Mouse (Mus musculus) lung, embryonic 15.5 days (tissue): Measurements from ENCODE around the gene Ankrd35. TPM values are rescaled to one million over a fixed set of nuclear protein-coding genes. Genes with fewer than 3 reads are reported as not detected.
"Not testable (repeated sequence)": the region's sequence is repeated elsewhere in the genome, so short reads cannot be mapped to it uniquely, and the experiment has no call there.

Source experiments
- ATAC-seq: fragments of 200-750 bp; cut with Nextera tagmentation; 2 replicates; pipeline ENCODE4 v1.8.0; 2017; ENCODE audit warnings: moderate number of reproducible peaks, borderline replicate concordance; ENCODE audit not compliant: low FRiP score, low TSS enrichment; ENCODE audit errors: extremely low read depth
- H3K27ac ChIP-seq: fragments of 300-500 bp; sonication (generic); 2 replicates; pipeline ENCODE4 v1.5.1; 2015; ENCODE audit warnings: moderate library complexity, mild to moderate bottlenecking, inconsistent platforms
- H3K27me3 ChIP-seq: fragments of 300-500 bp; sonication (generic); 2 replicates; pipeline ENCODE4 v1.6.1; 2015; ENCODE audit warnings: inconsistent platforms
- H3K36me3 ChIP-seq: fragments of 300-500 bp; sonication (generic); 2 replicates; pipeline ENCODE4 v1.6.1; 2015; ENCODE audit warnings: inconsistent platforms
- H3K4me1 ChIP-seq: fragments of 300-500 bp; sonication (generic); 2 replicates; pipeline ENCODE4 v1.6.1; 2015; ENCODE audit warnings: inconsistent platforms
- H3K4me2 ChIP-seq: fragments of 300-500 bp; sonication (generic); 2 replicates; pipeline ENCODE4 v1.6.1; 2015; ENCODE audit warnings: inconsistent platforms, mild to moderate bottlenecking, moderate library complexity
- H3K4me3 ChIP-seq: fragments of 300-500 bp; sonication (generic); 2 replicates; pipeline ENCODE4 v1.5.1; 2015; ENCODE audit warnings: mild to moderate bottlenecking, inconsistent platforms
- H3K9ac ChIP-seq: fragments of 300-500 bp; sonication (generic); 2 replicates; pipeline ENCODE4 v1.6.1; 2015; ENCODE audit warnings: inconsistent platforms
- H3K9me3 ChIP-seq: fragments of 300-500 bp; sonication (generic); 2 replicates; pipeline ENCODE4 v1.6.1; 2016; ENCODE audit warnings: inconsistent platforms
- WGBS: fragments of 180-500 bp; shearing (Covaris S2); methylation state at CpG from one replicate; pipeline ENCODE4 v1.1.7; 2015; 5-methylcytosine and 5-hydroxymethylcytosine counted together
- polyA plus RNA-seq: library from polyadenylated mRNA; unstranded; fragments of >200 nt; fragmentation: Nextera tagmentation; extraction: Ambion mirVana; gene quantifications from 2 replicates; pipeline ENCODE4 v1.2.1, GENCODE M21; 2015

The Ankrd35 gene
- polyA plus RNA-seq, 1 experiment from 2014 or later: 0.24 TPM

DNA sequence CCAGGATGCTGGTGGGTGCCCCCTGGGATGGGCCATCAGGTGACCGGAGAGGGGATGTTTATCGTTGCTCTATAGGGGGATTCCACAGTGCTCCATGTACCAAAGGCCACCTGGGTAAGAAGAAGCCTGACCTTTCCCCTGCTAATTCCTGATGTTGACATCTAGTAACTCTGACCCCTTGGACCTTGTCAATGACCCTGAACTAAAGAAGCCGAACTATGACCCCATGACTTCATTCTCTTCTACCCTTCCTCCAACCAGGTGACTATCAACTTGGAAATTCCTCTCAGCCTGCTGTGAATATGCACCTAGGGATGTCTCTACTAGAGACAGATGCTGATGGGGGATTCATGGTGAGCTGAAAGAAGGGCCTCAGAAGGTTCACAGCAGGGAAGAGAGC is 22.6 kb upstream of the Ankrd35 start:
- no peak for ATAC-seq
- Histone ChIP-seq H3K9me3 (no peaks in the 10 kb centered on the region), H3K4me3 (no peak overlapping the region), H3K27ac (no peak overlapping the region), H3K9ac (no peak overlapping the region), H3K36me3 (peaks cover 15% of the 10 kb centered on the region), H3K4me2 (no peak overlapping the region), H3K4me1 (no peaks in the 10 kb centered on the region), H3K27me3 (no peaks in the 10 kb centered on the region)
- 84% methylated on average over 3 of the region's 3 CpGs for WGBS

DNA sequence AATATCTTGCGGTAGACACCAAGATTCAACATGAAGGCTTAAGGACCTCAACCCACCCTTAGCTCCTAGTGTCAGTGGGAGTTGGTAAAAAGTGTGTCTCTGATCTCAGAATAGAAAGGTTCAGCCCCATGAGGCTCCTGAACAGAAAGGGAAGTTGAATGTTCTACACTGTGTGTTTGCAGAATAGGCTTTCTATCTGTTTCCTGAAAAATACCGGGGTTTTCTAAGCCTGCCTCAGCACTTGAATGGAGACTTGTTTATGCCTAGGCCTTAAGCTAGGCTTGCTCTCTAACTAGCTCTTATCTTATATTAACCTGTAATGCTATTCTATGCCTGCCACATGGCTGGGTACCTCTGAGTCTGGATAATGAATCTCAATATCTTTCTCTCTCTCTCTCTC is 9.0 kb upstream of the Ankrd35 start:
- H3K9ac ChIP-seq: no peak overlapping the region
- no peaks in the 10 kb centered on the region for H3K27me3 ChIP-seq
- H3K27ac ChIP-seq: no peak overlapping the region
- H3K4me3 ChIP-seq: no peak overlapping the region
- ATAC-seq: no peak
- H3K36me3 ChIP-seq: no peaks in the 10 kb centered on the region
- H3K4me2 ChIP-seq: no peak overlapping the region
- peaks cover 17% of the 10 kb centered on the region for H3K4me1 ChIP-seq
- WGBS: 85% methylated on average over 2 of the region's 2 CpGs
- no peaks in the 10 kb centered on the region for H3K9me3 ChIP-seq

DNA sequence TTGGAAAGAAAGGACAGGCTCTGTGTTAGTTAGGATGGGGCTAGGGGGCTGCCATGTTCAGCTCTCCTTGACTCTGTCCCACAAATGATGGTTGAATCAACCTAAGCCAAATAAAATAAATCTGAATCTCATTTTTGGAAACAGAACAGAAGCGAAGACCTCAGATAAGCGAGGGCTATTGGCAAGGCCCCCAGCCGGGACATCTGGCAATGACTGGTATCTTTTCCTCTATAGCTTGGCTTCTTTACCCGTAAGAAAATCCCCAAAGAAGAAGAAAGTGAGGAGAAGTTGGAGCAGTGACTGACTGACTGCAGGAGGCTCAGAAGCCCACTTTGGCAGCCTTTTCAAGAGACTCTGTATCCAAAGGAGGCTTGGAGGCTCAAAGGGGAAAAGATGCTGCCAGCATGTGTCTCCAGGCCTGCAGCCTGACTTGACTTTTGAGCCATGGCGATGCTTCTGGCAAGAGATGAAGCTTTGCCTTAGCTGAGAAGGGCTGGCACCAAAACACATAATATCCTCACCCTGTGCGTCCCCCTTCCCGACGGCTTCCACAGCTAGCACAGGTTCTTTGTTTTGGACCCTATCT is 7.1 kb upstream of the Ankrd35 start:
- Histone ChIP-seq H3K9me3 (no peaks in the 10 kb centered on the region), H3K27ac (peak overlapping the region; percentile 70), H3K36me3 (no peaks in the 10 kb centered on the region), H3K27me3 (no peaks in the 10 kb centered on the region), H3K4me1 (peaks cover 17% of the 10 kb centered on the region), H3K9ac (no peak overlapping the region), H3K4me2 (peak overlapping the region; percentile 51), H3K4me3 (no peak overlapping the region; the same call in 1 of the 2 replicates)
- ATAC-seq: 0 out of 2 replicates have a peak, but pooled peaks have one; percentile 6
- WGBS: 33% methylated on average over 8 of the region's 8 CpGs

DNA sequence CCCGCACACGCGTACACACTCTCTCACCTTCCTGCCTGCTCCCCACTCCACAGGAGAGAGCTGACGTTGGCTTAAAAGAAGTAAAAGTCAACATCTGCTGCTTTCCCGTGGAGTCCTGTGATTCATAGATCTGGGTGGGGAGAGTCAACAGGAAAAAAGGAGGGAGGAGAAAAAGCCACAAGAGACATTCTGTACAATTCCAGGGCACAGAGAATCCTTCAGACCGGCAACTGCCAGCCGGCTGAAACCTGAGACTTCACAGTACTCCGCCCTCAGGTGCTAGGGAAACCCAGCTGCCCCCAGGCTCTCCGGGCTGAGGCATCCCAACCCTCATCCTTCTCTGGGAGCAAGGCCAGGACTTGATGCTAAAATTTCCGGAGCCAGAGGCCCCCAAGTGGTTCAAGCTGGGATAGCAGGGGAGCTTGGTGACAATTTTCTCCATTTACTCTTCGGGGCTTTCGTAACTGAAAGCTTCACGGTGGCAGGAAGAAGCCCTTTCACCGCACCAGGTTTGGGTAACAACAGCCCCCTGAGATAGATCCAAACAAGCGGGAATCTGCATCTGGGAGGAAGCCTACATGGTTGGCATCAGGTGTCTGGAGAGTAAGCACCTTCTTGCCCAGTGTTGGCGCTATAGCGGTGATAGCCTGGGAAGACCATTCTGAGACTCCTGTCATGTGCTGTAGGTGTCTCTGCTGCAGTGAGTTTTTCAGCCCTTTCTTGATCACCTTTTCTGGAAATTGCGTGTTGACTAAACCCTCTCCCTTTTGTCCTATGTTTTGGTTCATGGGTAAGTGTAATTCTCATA is 6.3 kb upstream of the Ankrd35 start:
- WGBS: 5% methylated on average over 15 of the region's 18 CpGs
- Histone ChIP-seq H3K27me3 (no peaks in the 10 kb centered on the region), H3K27ac (peak overlapping the region; percentile 70; the same call in 1 of the 2 replicates), H3K9me3 (no peaks in the 10 kb centered on the region), H3K4me2 (peak overlapping the region; percentile 51), H3K36me3 (no peaks in the 10 kb centered on the region), H3K9ac (no peak overlapping the region), H3K4me3 (peak overlapping the region; percentile 20), H3K4me1 (peaks cover 17% of the 10 kb centered on the region)
- peak; percentile 86; the same call in 1 of the 2 replicates for ATAC-seq

DNA sequence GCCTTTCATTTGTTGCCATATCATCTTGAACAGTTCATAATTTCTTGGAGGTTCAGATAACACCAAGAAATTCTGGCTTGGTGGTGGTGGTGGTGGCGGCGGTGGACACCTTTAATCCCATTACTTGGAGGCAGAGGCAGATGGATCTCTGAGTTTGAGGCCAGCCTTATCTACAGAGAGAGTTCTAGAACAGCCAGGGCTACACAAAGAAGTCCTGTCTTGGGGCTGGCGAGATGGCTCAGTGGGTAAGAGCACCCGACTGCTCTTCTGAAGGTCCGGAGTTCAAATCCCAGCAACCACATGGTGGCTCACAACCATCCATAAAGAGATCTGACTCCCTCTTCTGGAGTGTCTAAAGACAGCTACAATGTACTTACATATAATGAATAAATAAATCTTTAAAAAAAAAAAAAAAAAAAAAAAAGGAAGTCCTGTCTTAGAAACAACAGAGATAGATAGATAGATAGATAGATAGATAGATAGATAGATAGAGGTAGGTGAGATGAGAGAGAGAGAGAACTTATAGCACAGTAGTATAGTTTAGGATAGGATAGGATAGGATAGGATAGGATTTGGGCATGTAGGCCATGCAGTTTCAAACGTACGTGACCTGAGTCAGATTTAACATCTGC is 4.1 kb upstream of the Ankrd35 start:
- 86% methylated on average over 7 of the region's 7 CpGs for WGBS
- not testable (repeated sequence) for H3K27ac ChIP-seq, H3K9me3 ChIP-seq, H3K4me2 ChIP-seq, H3K4me3 ChIP-seq, ATAC-seq, H3K9ac ChIP-seq, H3K36me3 ChIP-seq, H3K27me3 ChIP-seq
- H3K4me1 ChIP-seq: peaks cover 24% of the 10 kb centered on the region

DNA sequence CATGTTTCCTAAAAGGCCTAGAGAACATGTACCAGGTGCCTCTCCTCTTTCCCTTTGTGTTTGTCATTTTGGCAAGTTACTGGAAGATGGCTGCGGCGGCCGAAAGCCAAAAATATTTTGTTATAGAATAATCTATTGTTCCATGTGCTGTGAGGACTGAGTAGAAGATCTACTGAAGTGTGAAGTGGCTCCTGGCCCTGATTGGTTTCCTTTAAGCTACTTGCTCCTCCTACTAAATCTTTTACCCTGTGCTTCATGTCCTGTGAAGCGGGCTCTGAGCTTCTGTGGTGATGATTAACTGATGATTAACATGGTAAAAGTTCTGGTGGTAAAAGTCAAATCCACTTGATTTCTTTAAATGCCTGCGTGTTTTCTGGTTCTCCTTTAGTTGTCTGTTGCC is 3.0 kb upstream of the Ankrd35 start:
- Histone ChIP-seq H3K9me3 (no peaks in the 10 kb centered on the region), H3K27ac (no peak overlapping the region), H3K4me2 (no peak overlapping the region), H3K36me3 (no peaks in the 10 kb centered on the region), H3K27me3 (no peaks in the 10 kb centered on the region), H3K4me1 (peaks cover 24% of the 10 kb centered on the region), H3K4me3 (no peak overlapping the region), H3K9ac (no peak overlapping the region)
- no peak for ATAC-seq
- 91% methylated on average over 5 of the region's 5 CpGs for WGBS

DNA sequence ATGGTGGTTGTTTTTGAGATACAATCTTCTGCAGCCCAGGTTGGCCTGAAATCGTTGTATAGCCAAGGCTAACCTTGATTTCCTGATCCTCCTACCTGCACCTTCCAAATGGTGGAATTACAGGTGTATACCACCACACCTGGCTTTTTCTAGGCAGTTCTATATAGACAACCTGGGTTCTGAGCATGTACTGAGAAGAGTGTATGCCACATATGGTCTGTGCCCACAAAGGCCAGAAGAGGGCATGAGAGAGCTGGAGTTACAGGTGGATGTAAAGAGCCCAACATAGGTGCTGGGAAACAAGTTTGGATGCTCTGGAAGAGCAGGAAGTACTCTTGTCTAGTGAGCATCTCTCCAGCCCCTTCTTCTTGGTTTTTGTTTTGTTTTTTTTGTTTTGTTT is 2.6 kb upstream of the Ankrd35 start:
- H3K4me3 ChIP-seq: no peak overlapping the region
- ATAC-seq: no peak
- H3K27me3 ChIP-seq: no peaks in the 10 kb centered on the region
- no peak overlapping the region for H3K9ac ChIP-seq
- peaks cover 24% of the 10 kb centered on the region for H3K4me1 ChIP-seq
- H3K4me2 ChIP-seq: no peak overlapping the region
- no peaks in the 10 kb centered on the region for H3K9me3 ChIP-seq
- H3K27ac ChIP-seq: no peak overlapping the region
- 29% methylated on average over 1 of the region's 1 CpGs for WGBS
- H3K36me3 ChIP-seq: no peaks in the 10 kb centered on the region

DNA sequence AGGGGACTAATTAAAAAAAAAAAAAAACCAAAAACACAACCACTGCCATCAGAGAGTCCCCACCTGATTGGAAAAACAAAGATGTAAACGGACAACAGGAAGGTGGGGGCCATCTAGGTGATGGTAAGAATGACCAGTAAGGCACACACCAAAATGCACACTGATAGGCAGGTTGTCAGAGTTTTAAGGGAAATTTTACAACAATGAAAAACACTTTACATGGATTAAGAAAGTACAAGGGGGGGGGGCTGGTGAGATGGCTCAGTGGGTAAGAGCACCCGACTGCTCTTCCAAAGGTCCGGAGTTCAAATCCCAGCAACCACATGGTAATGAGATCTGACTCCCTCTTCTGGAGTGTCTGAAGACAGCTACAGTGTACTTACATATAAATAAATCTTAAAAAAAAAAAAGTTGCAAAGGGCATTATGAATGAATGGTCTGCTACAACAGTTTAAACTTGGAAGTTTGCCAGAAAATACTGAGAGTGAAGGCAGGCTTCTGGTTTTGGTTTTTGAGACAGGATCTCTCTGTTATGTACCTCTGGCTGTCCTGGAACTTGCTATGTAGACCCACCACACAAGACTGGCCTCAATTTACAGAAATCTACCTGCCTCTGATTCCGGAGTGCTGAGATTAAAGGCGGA is 1.4 kb upstream of the Ankrd35 start:
- Histone ChIP-seq H3K27ac (no peak overlapping the region), H3K4me2 (no peak overlapping the region), H3K4me3 (no peak overlapping the region), H3K27me3 (no peaks in the 10 kb centered on the region), H3K9ac (no peak overlapping the region), H3K4me1 (peaks cover 15% of the 10 kb centered on the region), H3K9me3 (no peaks in the 10 kb centered on the region), H3K36me3 (no peaks in the 10 kb centered on the region)
- WGBS: 88% methylated on average over 5 of the region's 5 CpGs
- ATAC-seq: no peak

DNA sequence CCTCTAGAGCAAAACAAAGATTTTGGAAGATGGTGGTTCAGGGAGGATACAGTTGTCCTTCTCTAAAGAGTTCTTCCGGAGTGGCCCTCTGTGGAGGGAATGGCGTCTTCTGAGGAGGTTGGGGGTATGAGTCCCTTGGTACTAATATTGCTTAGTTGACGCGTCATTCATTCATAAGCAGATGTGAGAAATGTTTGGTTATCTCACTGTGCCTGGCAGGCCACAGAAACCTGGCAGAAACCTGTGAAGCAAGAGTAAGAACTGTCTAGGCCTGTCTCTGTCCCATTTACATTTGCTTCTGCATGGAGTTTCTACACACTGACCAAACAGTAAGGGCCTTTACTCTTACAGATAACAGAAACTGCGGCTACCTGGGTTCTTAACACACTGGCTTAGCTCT is 1.6 kb downstream of the Ankrd35 start:
- Histone ChIP-seq H3K27ac (no peak overlapping the region), H3K9ac (no peak overlapping the region), H3K27me3 (no peaks in the 10 kb centered on the region), H3K9me3 (no peaks in the 10 kb centered on the region), H3K4me2 (no peak overlapping the region), H3K36me3 (no peaks in the 10 kb centered on the region), H3K4me1 (peaks cover 7% of the 10 kb centered on the region; the same call in 1 of the 2 replicates), H3K4me3 (no peak overlapping the region)
- no peak for ATAC-seq
- WGBS: 93% methylated on average over 5 of the region's 5 CpGs

DNA sequence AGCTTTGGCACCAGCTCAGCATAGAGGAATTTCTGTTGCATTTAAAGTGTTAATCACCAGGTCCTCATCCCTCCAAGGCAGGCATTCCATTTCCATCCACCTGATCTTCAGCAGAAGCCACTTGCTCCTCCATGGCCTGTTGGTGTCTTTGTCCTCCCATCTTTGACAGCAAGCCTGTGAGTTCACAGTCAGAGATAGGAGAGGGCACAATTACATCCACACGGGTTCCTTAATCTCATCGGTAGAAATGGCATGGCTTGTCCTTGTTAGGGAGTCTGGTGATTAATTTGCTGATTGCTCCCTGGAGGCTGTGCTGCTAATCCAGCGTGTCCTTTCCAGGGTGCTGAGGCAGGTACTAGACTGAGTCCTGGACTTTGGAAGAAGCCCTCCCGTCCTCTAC is 3.6 kb downstream of the Ankrd35 start:
- no peak overlapping the region for H3K4me2 ChIP-seq
- H3K36me3 ChIP-seq: no peaks in the 10 kb centered on the region
- H3K27ac ChIP-seq: no peak overlapping the region
- peaks cover 7% of the 10 kb centered on the region; the same call in 1 of the 2 replicates for H3K4me1 ChIP-seq
- no peak overlapping the region for H3K4me3 ChIP-seq
- no peak for ATAC-seq
- no peaks in the 10 kb centered on the region for H3K9me3 ChIP-seq
- H3K27me3 ChIP-seq: no peaks in the 10 kb centered on the region
- H3K9ac ChIP-seq: no peak overlapping the region
- 65% methylated on average over 4 of the region's 4 CpGs for WGBS

DNA sequence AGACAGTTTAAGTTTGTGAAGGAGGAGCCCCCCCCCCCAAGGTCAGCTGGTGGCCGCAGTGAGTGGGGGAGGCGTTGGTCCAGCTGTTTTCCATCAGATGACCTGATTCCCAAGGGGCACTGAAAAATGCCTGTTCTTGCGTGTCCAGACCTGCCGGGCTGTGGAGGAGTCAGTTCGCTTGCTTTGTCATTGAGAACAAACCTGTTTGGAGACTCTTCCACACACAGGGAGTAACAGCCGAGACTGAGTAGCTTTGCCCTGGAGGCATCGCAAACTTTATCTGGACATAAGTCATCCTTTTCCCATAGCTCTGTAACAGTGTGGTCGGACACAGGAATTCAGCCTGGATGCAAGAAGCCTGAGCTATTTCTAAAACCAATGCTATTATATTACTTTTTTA is 4.5 kb downstream of the Ankrd35 start:
- Histone ChIP-seq H3K9me3 (no peaks in the 10 kb centered on the region), H3K27me3 (0 out of 2 replicates have a peak, but pooled peaks cover 2% of the 10 kb centered on the region), H3K9ac (no peak overlapping the region), H3K27ac (no peak overlapping the region), H3K4me3 (no peak overlapping the region), H3K4me1 (peaks cover 7% of the 10 kb centered on the region; the same call in 1 of the 2 replicates), H3K36me3 (no peaks in the 10 kb centered on the region), H3K4me2 (no peak overlapping the region)
- no peak for ATAC-seq
- 31% methylated on average over 8 of the region's 8 CpGs for WGBS
